Comparison of ENCODE assay signal across 28 mouse cellular contexts in the genomic region with DNA sequence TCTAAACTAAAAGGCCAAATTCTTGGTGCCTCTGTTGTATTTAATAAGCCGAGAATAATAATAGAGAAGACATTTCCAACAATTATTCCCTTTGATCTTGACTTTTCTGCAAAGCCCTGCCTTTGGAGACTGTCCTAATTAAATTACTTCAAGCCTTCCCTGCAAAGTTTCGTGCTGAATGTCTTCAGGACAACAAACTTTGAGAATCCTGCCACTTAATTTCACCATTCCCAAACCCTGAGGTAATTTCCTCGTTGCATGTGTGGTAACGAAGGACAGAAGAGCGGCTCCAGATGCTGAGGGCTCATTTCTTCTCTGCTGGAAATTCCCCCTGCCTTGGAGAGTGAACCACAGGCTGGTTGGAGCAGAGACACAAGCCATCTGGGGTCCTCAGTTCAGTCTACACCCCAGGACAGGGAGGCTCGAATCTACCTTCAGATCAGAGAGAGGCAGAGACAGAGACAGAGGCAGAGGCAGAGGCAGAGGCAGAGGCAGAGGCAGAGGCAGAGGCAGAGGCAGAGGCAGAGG.
DNase-seq lines count a peak whose midpoint lies in the region; ATAC-seq and TF ChIP-seq lines count a peak whose summit lies in the region.
"Had no signal": no experiment of that assay in that cellular context is flagged by ENCODE, and none has a peak within 500 bp of the region (broad histone marks: within the 10 kb centered on the region; RNA-seq: fewer than 3 reads in every experiment).

No protein-coding gene starts in this region.

- TF ChIP-seq POLR2A in small intestine, adult 2 months (IDR thresholded peaks at IDR 0.05; ENCODE audit: low read depth, low read length), result no peak

- H3K27me3 ChIP-seq in intestine, embryonic 14.5 days (replicated peaks; ENCODE audit: control insufficient read depth, insufficient read depth, low read length), result no peaks in the 10 kb centered on the region
- H3K27me3 ChIP-seq in intestine, embryonic 15.5 days (replicated peaks), result no peaks in the 10 kb centered on the region
- H3K27me3 ChIP-seq in embryonic facial prominence, embryonic 11.5 days (ENCODE audit: control insufficient read depth, insufficient read depth, low read length), result no peaks in the 10 kb centered on the region
- no peaks in the 10 kb centered on the region for H3K27me3 ChIP-seq in small intestine, adult 2 months (ENCODE audit: control insufficient read depth, insufficient read depth, low read length)
- H3K27me3 ChIP-seq: megakaryocyte, embryonic 14.5 days; midbrain, embryonic 12.5 days; neural tube, embryonic 13.5 days; Patski had no signal

- no peak overlapping the region for H3K9ac ChIP-seq in intestine, embryonic 14.5 days (ENCODE audit: low read length)
- no peak overlapping the region for H3K9ac ChIP-seq in intestine, embryonic 15.5 days
- H3K9ac ChIP-seq in embryonic facial prominence, embryonic 11.5 days (replicated peaks; ENCODE audit: low read length), result no peak overlapping the region
- H3K9ac ChIP-seq: liver, embryonic 14.5 days; lung, embryonic 14.5 days; midbrain, embryonic 12.5 days; neural tube, embryonic 13.5 days had no signal

- 0 out of 2 replicates have a peak overlapping the region, but pooled peaks have one; percentile 38 for H3K27ac ChIP-seq in intestine, embryonic 14.5 days (ENCODE audit: low read depth)
- no peak overlapping the region for H3K27ac ChIP-seq in intestine, embryonic 15.5 days
- no peak overlapping the region for H3K27ac ChIP-seq in embryonic facial prominence, embryonic 11.5 days (replicated peaks; ENCODE audit: low read depth, low read length)
- peak overlapping the region; percentile 27; the same call in 1 of the 2 replicates for H3K27ac ChIP-seq in small intestine, adult 2 months (ENCODE audit: insufficient read depth, low read depth, low read length)
- H3K27ac ChIP-seq: forebrain, embryonic 10.5 days; gastrocnemius, adult 2 months; liver, embryonic 14.5 days; midbrain, embryonic 12.5 days; neural tube, embryonic 13.5 days had no signal

- H3K4me1 ChIP-seq in intestine, embryonic 14.5 days (replicated peaks; ENCODE audit: control insufficient read depth, insufficient read depth, low read length), result no peaks in the 10 kb centered on the region; the same call in 1 of the 2 replicates
- H3K4me1 ChIP-seq in intestine, embryonic 15.5 days (replicated peaks), result no peaks in the 10 kb centered on the region
- H3K4me1 ChIP-seq in embryonic facial prominence, embryonic 11.5 days (ENCODE audit: control insufficient read depth, insufficient read depth, low read length), result no peaks in the 10 kb centered on the region
- H3K4me1 ChIP-seq in small intestine, adult 2 months (ENCODE audit: control insufficient read depth, insufficient read depth, insufficient read length, low read length), result no peaks in the 10 kb centered on the region
- H3K4me1 ChIP-seq: megakaryocyte, embryonic 14.5 days; midbrain, embryonic 12.5 days had no signal

- ATAC-seq in intestine, embryonic 14.5 days (replicated peaks; ENCODE audit: low FRiP score, low TSS enrichment, low read depth), result no peak
- no peak for ATAC-seq in intestine, embryonic 15.5 days
- ATAC-seq in embryonic facial prominence, embryonic 11.5 days (replicated peaks; ENCODE audit: insufficient number of reproducible peaks, low FRiP score, low TSS enrichment, low read depth), result no peak
- ATAC-seq: forebrain, embryonic 16.5 days; hindbrain, embryonic 16.5 days; intestine, embryonic 16.5 days; Patski had no signal

- H3K9me3 ChIP-seq in intestine, embryonic 14.5 days (ENCODE audit: control insufficient read depth, low read length), result no peaks in the 10 kb centered on the region
- no peaks in the 10 kb centered on the region for H3K9me3 ChIP-seq in intestine, embryonic 15.5 days
- no peaks in the 10 kb centered on the region for H3K9me3 ChIP-seq in embryonic facial prominence, embryonic 11.5 days (replicated peaks; ENCODE audit: control insufficient read depth, low read length)
- H3K9me3 ChIP-seq: forebrain, embryonic 10.5 days; megakaryocyte, embryonic 14.5 days; midbrain, embryonic 12.5 days; neural tube, embryonic 13.5 days had no signal

- no peak for TF ChIP-seq CTCF in small intestine, adult 2 months (IDR thresholded peaks at IDR 0.05; ENCODE audit: extremely low read depth, insufficient read length, insufficient replicate concordance, low read depth, low read length)

- H3K4me3 ChIP-seq in intestine, embryonic 14.5 days (ENCODE audit: low read depth, low read length), result no peak overlapping the region
- H3K4me3 ChIP-seq in intestine, embryonic 15.5 days (replicated peaks), result no peak overlapping the region
- no peak overlapping the region for H3K4me3 ChIP-seq in embryonic facial prominence, embryonic 11.5 days (ENCODE audit: low read depth, low read length)
- H3K4me3 ChIP-seq in small intestine, adult 2 months (ENCODE audit: low read depth, low read length), result no peak overlapping the region
- H3K4me3 ChIP-seq: forebrain, embryonic 10.5 days; gastrocnemius, adult 2 months; megakaryocyte, embryonic 14.5 days; midbrain, embryonic 12.5 days; neural tube, embryonic 13.5 days had no signal

- no peak overlapping the region for H3K4me2 ChIP-seq in intestine, embryonic 14.5 days (ENCODE audit: low read length)
- no peak overlapping the region for H3K4me2 ChIP-seq in intestine, embryonic 15.5 days (replicated peaks)
- H3K4me2 ChIP-seq in embryonic facial prominence, embryonic 11.5 days (ENCODE audit: low read depth, low read length), result no peak overlapping the region
- H3K4me2 ChIP-seq: lung, embryonic 14.5 days; midbrain, embryonic 12.5 days; neural tube, embryonic 13.5 days had no signal

- no peak for DNase-seq in intestine, embryonic 14.5 days (ENCODE audit: low spot score)
- peak; percentile 32 for DNase-seq in kidney, postnatal 10 days
- no peak for DNase-seq in kidney, adult 18-20 months
- DNase-seq in embryonic facial prominence, embryonic 11.5 days (ENCODE audit: low spot score), result peak; percentile 37
- DNase-seq in adrenal gland, adult 2 months, result no peak
- DNase-seq: adrenal gland, postnatal 14 days; cerebellum, adult 11 months; cerebellum, adult 9-10 months; embryo, embryonic 11 days; gastrocnemius, adult 2 months; gastrocnemius, postnatal 36 days; layer of hippocampus, adult 9-11 months; liver; lung, embryonic 14.5 days; right cerebral cortex, postnatal 4 days; thymus, adult 2 months; thymus, postnatal 36 days had no signal

- no peaks in the 10 kb centered on the region for H3K36me3 ChIP-seq in intestine, embryonic 14.5 days (ENCODE audit: control insufficient read depth, insufficient read depth, low read length)
- H3K36me3 ChIP-seq in intestine, embryonic 15.5 days, result no peaks in the 10 kb centered on the region
- no peaks in the 10 kb centered on the region for H3K36me3 ChIP-seq in embryonic facial prominence, embryonic 11.5 days (replicated peaks; ENCODE audit: control insufficient read depth, insufficient read depth, low read depth, low read length)
- H3K36me3 ChIP-seq in small intestine, adult 2 months (ENCODE audit: control insufficient read depth, insufficient read depth, low read length), result no peaks in the 10 kb centered on the region
- H3K36me3 ChIP-seq: forebrain, embryonic 10.5 days; midbrain, embryonic 12.5 days; neural tube, embryonic 13.5 days had no signal

- WGBS in intestine, embryonic 14.5 days, result 67% methylated on average over 6 of the region's 6 CpGs
- WGBS in intestine, embryonic 15.5 days, result 68% methylated on average over 6 of the region's 6 CpGs
- 44% methylated on average over 6 of the region's 6 CpGs for WGBS in embryonic facial prominence, embryonic 11.5 days
- 72% methylated on average over 6 of the region's 6 CpGs for WGBS in small intestine, adult 2 months

Comparison
In these comparisons a context has a peak if more than half of its experiments do, and no peak if none do; other contexts are left out.
1. DNase-seq: peak in kidney, postnatal 10 days (single experiment) and embryonic facial prominence, embryonic 11.5 days (single experiment); none in intestine, embryonic 14.5 days (single experiment), kidney, adult 18-20 months (single experiment) and adrenal gland, adult 2 months (single experiment).
2. H3K27ac ChIP-seq: peak in intestine, embryonic 14.5 days (single experiment) and small intestine, adult 2 months (single experiment); none in intestine, embryonic 15.5 days (single experiment) and embryonic facial prominence, embryonic 11.5 days (single experiment).